Mouse (Mus musculus): ENCODE measurements around the gene Mrpl49. TPM values are rescaled to one million over a fixed set of nuclear protein-coding genes. Genes with fewer than 3 reads are reported as not detected.
"Not testable (repeated sequence)": the region's sequence is repeated elsewhere in the genome, so short reads cannot be mapped to it uniquely, and the experiment has no call there.

The Mrpl49 gene
- polyA plus RNA-seq, 1 experiment = 24.5 TPM

DNA sequence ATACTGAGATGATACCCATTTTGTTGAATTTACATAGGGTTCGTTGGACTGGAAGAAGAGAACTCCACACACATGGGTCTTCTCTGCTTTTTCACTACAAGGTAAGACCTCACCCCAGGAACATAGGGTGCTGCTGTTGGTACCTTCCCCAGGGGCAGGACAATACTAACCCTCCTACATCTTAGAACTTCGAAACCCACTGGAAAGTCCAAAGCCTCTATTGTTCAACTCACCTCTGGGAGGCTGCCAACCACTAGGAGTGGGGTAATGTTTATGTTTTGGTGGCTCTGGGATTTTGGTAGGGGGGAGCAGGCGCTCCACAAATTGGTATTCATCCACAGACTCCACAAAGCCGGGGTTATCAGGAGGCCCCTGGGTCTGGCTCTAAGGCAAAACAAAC, 889 bp downstream of the Mrpl49 start:
- H3K4me1 ChIP-seq (ENCODE audit: control insufficient read depth, insufficient read depth, low read length) = peaks cover 9% of the 10 kb centered on the region
- H3K4me3 ChIP-seq (ENCODE audit: insufficient read depth, low read length) = peak overlapping the region; percentile 72
- TF ChIP-seq POLR2A (IDR thresholded peaks at IDR 0.05; ENCODE audit: borderline replicate concordance, low read depth, low read length) (no peak), CTCF (IDR thresholded peaks at IDR 0.05; ENCODE audit: low read depth, low read length) (no peak)
- H3K27ac ChIP-seq (ENCODE audit: insufficient read depth, low read depth, low read length) = no peak overlapping the region

GRCm38 (mm10) chr19:6054296-6054695, 3.3 kb downstream of the Mrpl49 start:
- TF ChIP-seq POLR2A (IDR thresholded peaks at IDR 0.05; ENCODE audit: borderline replicate concordance, low read depth, low read length) = no peak
- TF ChIP-seq CTCF (IDR thresholded peaks at IDR 0.05; ENCODE audit: low read depth, low read length) = no peak
- Histone ChIP-seq H3K4me1 (ENCODE audit: control insufficient read depth, insufficient read depth, low read length) (peaks cover 7% of the 10 kb centered on the region), H3K27ac (ENCODE audit: insufficient read depth, low read depth, low read length) (no peak overlapping the region), H3K4me3 (ENCODE audit: insufficient read depth, low read length) (no peak overlapping the region)

DNA sequence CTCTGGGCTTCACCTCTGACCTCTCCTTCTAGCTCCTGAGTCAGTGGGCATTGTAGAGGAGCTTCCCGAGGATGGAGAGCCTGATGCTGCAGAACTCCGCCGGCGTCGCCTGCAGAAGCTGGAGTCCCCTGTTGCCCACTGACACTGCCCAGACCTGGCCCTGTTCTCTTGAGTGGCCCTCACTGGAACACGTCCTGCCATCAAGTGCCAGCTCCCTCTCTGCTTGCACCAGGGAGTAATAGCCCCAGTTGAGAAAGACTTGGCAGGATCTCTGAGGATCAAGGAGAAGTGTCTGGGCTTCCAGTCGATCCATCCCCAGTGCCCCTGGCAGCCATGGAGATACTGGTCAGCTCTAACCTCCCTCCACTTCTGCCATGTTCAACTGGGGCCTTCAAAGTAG, 5.1 kb downstream of the Mrpl49 start:
- Histone ChIP-seq H3K4me1 (ENCODE audit: control insufficient read depth, insufficient read depth, low read length) (peaks cover 14% of the 10 kb centered on the region), H3K4me3 (ENCODE audit: insufficient read depth, low read length) (no peak overlapping the region), H3K27ac (ENCODE audit: insufficient read depth, low read depth, low read length) (no peak overlapping the region)
- TF ChIP-seq POLR2A (IDR thresholded peaks at IDR 0.05; ENCODE audit: borderline replicate concordance, low read depth, low read length) = no peak
- TF ChIP-seq CTCF (IDR thresholded peaks at IDR 0.05; ENCODE audit: low read depth, low read length) = no peak

- TF ChIP-seq CTCF (IDR thresholded peaks at IDR 0.05; ENCODE audit: low read depth, low read length) (no peak), POLR2A (IDR thresholded peaks at IDR 0.05; ENCODE audit: borderline replicate concordance, low read depth, low read length) (no peak)
- H3K4me3 ChIP-seq (ENCODE audit: insufficient read depth, low read length) = no peak overlapping the region
- no peak overlapping the region for H3K27ac ChIP-seq (ENCODE audit: insufficient read depth, low read depth, low read length)
- H3K4me1 ChIP-seq (ENCODE audit: control insufficient read depth, insufficient read depth, low read length) = peaks cover 16% of the 10 kb centered on the region
These were observed 8.7 kb downstream of the Mrpl49 start for GRCm38 (mm10) chr19:6048681-6049410.

DNA sequence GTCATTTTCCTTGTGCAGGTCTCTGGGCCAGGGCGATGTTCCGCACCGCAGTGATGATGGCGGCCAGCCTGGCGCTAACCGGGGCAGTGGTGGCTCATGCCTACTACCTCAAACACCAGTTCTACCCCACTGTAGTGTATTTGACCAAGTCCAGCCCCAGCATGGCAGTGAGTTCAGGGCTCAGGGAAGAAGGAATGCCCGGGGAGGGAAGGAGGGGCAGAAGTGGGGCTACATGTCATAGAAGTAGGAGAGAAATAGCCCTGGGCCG, 9.8 kb downstream of the Mrpl49 start:
- Histone ChIP-seq H3K27ac (ENCODE audit: insufficient read depth, low read depth, low read length) (no peak overlapping the region), H3K4me1 (ENCODE audit: control insufficient read depth, insufficient read depth, low read length) (peaks cover 13% of the 10 kb centered on the region), H3K4me3 (ENCODE audit: insufficient read depth, low read length) (peak overlapping the region; percentile 85)
- no peak for TF ChIP-seq POLR2A (IDR thresholded peaks at IDR 0.05; ENCODE audit: borderline replicate concordance, low read depth, low read length)
- TF ChIP-seq CTCF (IDR thresholded peaks at IDR 0.05; ENCODE audit: low read depth, low read length) = no peak

- Histone ChIP-seq H3K4me3 (ENCODE audit: insufficient read depth, low read length) (peak overlapping the region; percentile 85), H3K4me1 (ENCODE audit: control insufficient read depth, insufficient read depth, low read length) (peaks cover 13% of the 10 kb centered on the region), H3K27ac (ENCODE audit: insufficient read depth, low read depth, low read length) (peak overlapping the region; percentile 97)
- TF ChIP-seq CTCF (IDR thresholded peaks at IDR 0.05; ENCODE audit: low read depth, low read length) (no peak), POLR2A (IDR thresholded peaks at IDR 0.05; ENCODE audit: borderline replicate concordance, low read depth, low read length) (no peak)
These were observed 10.3 kb downstream of the Mrpl49 start for GRCm38 (mm10) chr19:6047154-6047898.

- TF ChIP-seq CTCF (IDR thresholded peaks at IDR 0.05; ENCODE audit: low read depth, low read length) = no peak
- TF ChIP-seq POLR2A (IDR thresholded peaks at IDR 0.05; ENCODE audit: borderline replicate concordance, low read depth, low read length) = no peak
- peaks cover 13% of the 10 kb centered on the region for H3K4me1 ChIP-seq (ENCODE audit: control insufficient read depth, insufficient read depth, low read length)
- peak within 1 kb of the TSS; percentile 85 for H3K4me3 ChIP-seq (ENCODE audit: insufficient read depth, low read length)
- peak within 1 kb of the TSS; percentile 97 for H3K27ac ChIP-seq (ENCODE audit: insufficient read depth, low read depth, low read length)
These were observed 11.1 kb downstream of the Mrpl49 start, which contains the start of gene Syvn1 for GRCm38 (mm10) chr19:6046294-6047153. Gene Syvn1, plus strand, starts transcription at chr19:6046576.

DNA sequence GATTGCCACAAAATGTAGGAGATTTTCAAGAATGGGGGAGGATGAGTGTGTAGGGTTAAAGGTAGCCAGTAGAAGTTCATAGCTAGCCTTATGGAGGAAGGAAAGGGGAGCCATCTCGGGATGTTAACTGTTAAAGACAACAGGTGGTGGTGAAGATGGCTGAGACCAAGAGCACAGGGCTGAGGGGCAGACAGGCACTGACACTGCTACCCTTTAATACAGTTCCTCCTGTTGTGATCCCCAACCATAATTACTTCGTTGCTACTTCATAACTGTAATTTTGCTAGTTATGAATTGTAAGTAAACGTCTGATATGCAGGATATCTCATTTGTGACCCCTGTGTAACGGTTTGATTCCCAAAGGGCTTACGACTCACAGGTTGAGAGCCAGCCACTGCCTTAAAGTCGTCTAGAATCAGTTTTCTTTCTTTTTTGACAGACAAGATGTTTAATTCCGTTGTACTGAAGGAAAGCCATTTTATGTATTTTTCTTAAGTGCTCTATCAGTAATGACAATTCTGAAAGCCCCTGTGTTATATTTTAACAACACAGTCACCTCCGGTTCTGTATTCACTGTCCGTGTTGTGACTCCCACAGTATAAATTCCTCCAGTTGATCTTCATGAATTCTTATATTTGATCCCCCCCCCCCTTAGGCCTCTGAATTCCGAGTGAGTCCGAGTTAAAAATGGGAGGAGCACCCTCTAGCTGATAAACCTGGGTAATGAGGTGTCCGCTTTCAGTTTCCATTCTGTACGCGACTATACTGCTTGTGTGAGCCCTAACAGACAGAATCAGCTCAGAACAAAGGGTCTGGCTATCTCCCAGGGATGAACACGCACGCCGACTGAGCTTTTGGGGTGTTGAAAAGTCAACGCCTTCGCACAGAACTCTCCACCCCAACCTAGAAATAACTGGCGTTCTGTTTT, 12.0 kb downstream of the Mrpl49 start:
- peak overlapping the region; percentile 85 for H3K4me3 ChIP-seq (ENCODE audit: insufficient read depth, low read length)
- H3K4me1 ChIP-seq (ENCODE audit: control insufficient read depth, insufficient read depth, low read length) = peaks cover 13% of the 10 kb centered on the region
- TF ChIP-seq CTCF (IDR thresholded peaks at IDR 0.05; ENCODE audit: low read depth, low read length) = no peak
- TF ChIP-seq POLR2A (IDR thresholded peaks at IDR 0.05; ENCODE audit: borderline replicate concordance, low read depth, low read length) = no peak
- peak overlapping the region; percentile 97 for H3K27ac ChIP-seq (ENCODE audit: insufficient read depth, low read depth, low read length)

GRCm38 (mm10) chr19:6044102-6044501, 13.5 kb downstream of the Mrpl49 start:
- not testable (repeated sequence) for H3K4me3 ChIP-seq (ENCODE audit: insufficient read depth, low read length); H3K27ac ChIP-seq (ENCODE audit: insufficient read depth, low read depth, low read length)
- peaks cover 13% of the 10 kb centered on the region for H3K4me1 ChIP-seq (ENCODE audit: control insufficient read depth, insufficient read depth, low read length)

Data from bone marrow macrophage, adult 2 months (primary cell).